Mouse (Mus musculus) erythroblast, embryonic 14.5 days (primary cell): Measurements from ENCODE around the gene Csnk2b. TPM values are rescaled to one million over a fixed set of nuclear protein-coding genes. Genes with fewer than 3 reads are reported as not detected.

Source experiments
- H3K27me3 ChIP-seq: 2 replicates; pipeline ENCODE4 v1.6.1; 2012; ENCODE audit warnings: inconsistent platforms; ENCODE audit not compliant: control insufficient read depth
- H3K36me3 ChIP-seq: 2 replicates; pipeline ENCODE4 v1.6.1; 2012; ENCODE audit warnings: mild to moderate bottlenecking, inconsistent platforms; ENCODE audit not compliant: control insufficient read depth
- H3K4me1 ChIP-seq: 2 replicates; pipeline ENCODE4 v1.6.1; 2012; ENCODE audit warnings: inconsistent platforms; ENCODE audit not compliant: control insufficient read depth
- H3K4me3 ChIP-seq: replicated peaks from 2 replicates; pipeline ENCODE3; 2012; ENCODE audit warnings: moderate library complexity, mild to moderate bottlenecking, inconsistent platforms
- H3K9me3 ChIP-seq: 2 replicates; pipeline ENCODE4 v1.6.1; 2012; ENCODE audit warnings: low read length, inconsistent platforms, mixed read lengths; ENCODE audit not compliant: control insufficient read depth
- GATA1 ChIP-seq: IDR thresholded peaks from 2 replicates; pipeline ENCODE4 v1.6.1; 2012; ENCODE audit warnings: low read length, inconsistent platforms, mixed read lengths
- TAL1 ChIP-seq: IDR thresholded peaks from 3 replicates; pipeline ENCODE4 v1.6.1; 2012; ENCODE audit warnings: low read length, inconsistent platforms, mixed read lengths
- polyA plus RNA-seq: library from polyadenylated mRNA; stranded (reverse); fragments of >175 nt; gene quantifications from 2 replicates; pipeline ENCODE4 v1.2.3, GENCODE M21; 2012

The Csnk2b gene
- polyA plus RNA-seq, 1 experiment = 11.2 TPM

GRCm38 (mm10) chr17:35162730-35163129 lies 40.9 kb upstream of the Csnk2b start:
- Histone ChIP-seq H3K27me3 (no peaks in the 10 kb centered on the region), H3K9me3 (no peaks in the 10 kb centered on the region), H3K4me3 (peak overlapping the region; percentile 94), H3K4me1 (peaks cover 43% of the 10 kb centered on the region), H3K36me3 (peaks cover 53% of the 10 kb centered on the region)
- no peak for TF ChIP-seq GATA1
- TF ChIP-seq TAL1 = no peak

GRCm38 (mm10) chr17:35162121-35162520 lies 40.3 kb upstream of the Csnk2b start:
- TF ChIP-seq GATA1 = no peak
- no peak for TF ChIP-seq TAL1
- Histone ChIP-seq H3K4me3 (peak overlapping the region; percentile 94), H3K36me3 (peaks cover 59% of the 10 kb centered on the region), H3K27me3 (no peaks in the 10 kb centered on the region), H3K9me3 (no peaks in the 10 kb centered on the region), H3K4me1 (peaks cover 43% of the 10 kb centered on the region)

GRCm38 (mm10) chr17:35161421-35161820 lies 39.6 kb upstream of the Csnk2b start:
- Histone ChIP-seq H3K4me1 (peaks cover 40% of the 10 kb centered on the region), H3K27me3 (no peaks in the 10 kb centered on the region), H3K36me3 (peaks cover 66% of the 10 kb centered on the region), H3K4me3 (no peak overlapping the region), H3K9me3 (no peaks in the 10 kb centered on the region)
- no peak for TF ChIP-seq GATA1
- TF ChIP-seq TAL1 = no peak

- H3K27me3 ChIP-seq = no peaks in the 10 kb centered on the region
- TF ChIP-seq TAL1 (no peak), GATA1 (no peak)
- no peaks in the 10 kb centered on the region for H3K9me3 ChIP-seq
- H3K36me3 ChIP-seq = peaks cover 84% of the 10 kb centered on the region
- peaks cover 25% of the 10 kb centered on the region for H3K4me1 ChIP-seq
- H3K4me3 ChIP-seq = no peak overlapping the region
Observed at GRCm38 (mm10) chr17:35159638-35160037, 37.8 kb upstream of the Csnk2b start.

GRCm38 (mm10) chr17:35158850-35159593 lies 37.2 kb upstream of the Csnk2b start:
- Histone ChIP-seq H3K4me3 (no peak overlapping the region), H3K27me3 (no peaks in the 10 kb centered on the region), H3K36me3 (peaks cover 90% of the 10 kb centered on the region), H3K4me1 (peaks cover 23% of the 10 kb centered on the region), H3K9me3 (no peaks in the 10 kb centered on the region)
- TF ChIP-seq TAL1 (no peak), GATA1 (no peak)

- Histone ChIP-seq H3K4me3 (no peak overlapping the region), H3K9me3 (no peaks in the 10 kb centered on the region), H3K4me1 (peaks cover 10% of the 10 kb centered on the region), H3K36me3 (peaks cover 100% of the 10 kb centered on the region), H3K27me3 (no peaks in the 10 kb centered on the region)
- no peak for TF ChIP-seq TAL1
- TF ChIP-seq GATA1 = no peak
Observed at GRCm38 (mm10) chr17:35157661-35158175, 35.9 kb upstream of the Csnk2b start.

- H3K9me3 ChIP-seq = no peaks in the 10 kb centered on the region
- no peak for TF ChIP-seq TAL1
- no peak for TF ChIP-seq GATA1
- no peaks in the 10 kb centered on the region for H3K27me3 ChIP-seq
- no peak overlapping the region for H3K4me3 ChIP-seq
- peaks cover 8% of the 10 kb centered on the region for H3K4me1 ChIP-seq
- H3K36me3 ChIP-seq = peaks cover 100% of the 10 kb centered on the region
Observed at GRCm38 (mm10) chr17:35157254-35157653, 35.4 kb upstream of the Csnk2b start.

- peaks cover 6% of the 10 kb centered on the region for H3K4me1 ChIP-seq
- H3K4me3 ChIP-seq = no peak overlapping the region
- H3K27me3 ChIP-seq = no peaks in the 10 kb centered on the region
- TF ChIP-seq TAL1 = no peak
- TF ChIP-seq GATA1 = no peak
- peaks cover 100% of the 10 kb centered on the region for H3K36me3 ChIP-seq
- H3K9me3 ChIP-seq = no peaks in the 10 kb centered on the region
Observed at GRCm38 (mm10) chr17:35156461-35157200, 34.8 kb upstream of the Csnk2b start.

GRCm38 (mm10) chr17:35155451-35155850 lies 33.6 kb upstream of the Csnk2b start:
- H3K4me1 ChIP-seq = peaks cover 13% of the 10 kb centered on the region
- TF ChIP-seq TAL1 (no peak), GATA1 (no peak)
- no peak overlapping the region for H3K4me3 ChIP-seq

More at GRCm38 (mm10) chr17:35155451-35155850, 33.6 kb upstream of the Csnk2b start:
- no peaks in the 10 kb centered on the region for H3K9me3 ChIP-seq
- no peaks in the 10 kb centered on the region for H3K27me3 ChIP-seq
- peaks cover 99% of the 10 kb centered on the region for H3K36me3 ChIP-seq
